Mouse (Mus musculus) 416B (cell line): ENCODE results near the gene Gm42417.

Experiments
- DNase-seq: peaks from one replicate; pipeline ENCODE4 v3.0.0; 2011; ENCODE audit warnings: low read depth

Gm42417 gene

DNA sequence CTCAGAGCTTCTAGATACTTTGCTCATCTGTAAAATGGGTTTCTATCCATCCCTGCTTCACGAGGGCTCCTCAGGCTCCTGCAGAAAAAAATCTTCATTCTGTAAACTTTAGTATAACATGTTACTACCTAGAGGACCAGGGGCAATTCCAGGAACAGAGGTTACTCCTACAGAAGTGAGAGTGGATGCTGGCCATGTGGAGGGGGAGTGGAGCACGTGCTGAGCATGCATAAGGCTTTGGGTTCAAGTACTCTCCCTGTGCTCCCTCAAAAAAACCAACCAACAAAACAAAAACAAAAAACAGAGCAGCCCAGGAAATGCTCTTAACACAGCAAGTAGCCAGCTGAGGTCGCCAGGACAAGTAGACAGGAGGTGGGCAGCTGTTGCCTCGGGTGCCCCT, 24.4 kb upstream of the Gm42417 start:
- DNase-seq = no peak

DNA sequence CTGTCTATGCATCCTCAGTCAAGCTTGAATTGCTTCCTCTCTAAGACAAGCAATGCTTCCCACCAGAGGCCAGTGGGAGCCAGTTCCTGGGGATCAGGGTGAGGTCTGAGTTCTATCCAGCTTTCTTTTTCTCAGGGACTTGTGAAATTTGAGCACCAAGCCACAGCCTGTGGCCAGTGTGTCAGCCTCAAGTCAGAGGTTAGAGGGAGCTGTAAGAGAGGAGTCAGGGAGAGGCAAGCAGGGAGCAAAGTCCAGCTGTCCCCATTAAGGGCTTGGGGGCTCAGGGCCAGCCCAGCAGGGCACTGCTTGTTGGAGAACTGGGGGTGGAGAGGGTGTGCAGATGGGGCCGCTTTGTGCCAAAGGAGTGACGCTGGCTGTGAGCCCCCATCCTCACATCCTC, 24.0 kb upstream of the Gm42417 start:
- peak; percentile 51 for DNase-seq

DNA sequence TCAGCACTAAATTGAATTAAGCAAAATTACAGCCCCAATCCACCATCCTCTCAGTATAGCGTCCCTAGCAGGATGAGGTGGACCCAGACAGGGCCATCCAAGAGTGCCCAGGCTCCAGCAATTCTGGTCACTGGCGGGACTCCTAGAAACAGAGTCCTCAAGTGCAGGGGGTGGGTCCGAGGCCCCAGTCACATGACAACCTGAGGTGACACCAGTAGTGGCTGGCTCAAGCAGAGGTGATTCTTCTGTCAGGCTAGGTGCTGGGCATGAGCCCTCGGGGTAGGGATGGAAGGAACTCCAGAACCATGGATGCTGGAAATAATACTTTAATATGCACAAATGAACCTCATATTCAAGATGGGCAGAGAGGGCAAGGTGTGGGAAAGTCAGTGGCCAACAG, 23.2 kb upstream of the Gm42417 start:
- DNase-seq = no peak

DNA sequence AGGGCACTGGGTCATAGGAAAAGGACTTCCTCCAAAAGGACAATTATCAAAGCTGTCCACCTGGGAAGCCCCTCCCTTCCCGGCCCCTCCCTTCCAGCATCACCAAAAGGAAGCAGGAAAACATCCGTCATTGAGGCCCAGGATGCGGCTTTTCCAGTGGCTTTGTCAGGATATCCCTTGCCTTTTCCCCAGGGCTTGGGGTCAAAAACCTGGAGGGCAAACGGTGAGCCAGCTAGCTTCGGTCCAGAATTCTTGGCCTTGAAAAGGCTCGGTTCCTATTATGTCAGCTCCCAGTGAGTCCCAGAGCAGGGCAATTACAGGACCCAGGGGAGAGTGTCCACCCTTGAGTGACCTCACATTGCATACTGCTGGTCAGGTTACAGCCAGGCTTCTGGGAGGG, 21.7 kb upstream of the Gm42417 start:
- no peak for DNase-seq

DNA sequence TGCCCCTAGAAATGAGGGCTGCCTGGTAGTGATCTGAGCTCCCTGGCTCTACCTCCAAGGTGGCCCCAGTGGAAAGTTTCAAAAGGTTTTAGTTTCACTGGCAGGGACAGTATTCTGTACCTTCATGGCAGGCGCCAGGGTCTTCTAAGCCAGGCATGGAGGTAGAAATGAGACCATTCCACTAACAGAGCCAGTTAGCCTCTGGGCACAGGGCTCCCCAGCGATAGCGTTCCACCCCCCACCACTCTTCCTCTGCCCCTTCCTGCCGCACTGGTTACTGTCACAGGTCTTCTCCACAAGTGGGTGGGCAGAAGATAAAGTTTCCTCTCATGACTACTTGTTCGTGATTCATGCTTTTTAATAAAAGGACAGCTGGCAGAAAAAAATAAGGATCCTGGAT, 20.7 kb upstream of the Gm42417 start:
- no peak for DNase-seq

DNA sequence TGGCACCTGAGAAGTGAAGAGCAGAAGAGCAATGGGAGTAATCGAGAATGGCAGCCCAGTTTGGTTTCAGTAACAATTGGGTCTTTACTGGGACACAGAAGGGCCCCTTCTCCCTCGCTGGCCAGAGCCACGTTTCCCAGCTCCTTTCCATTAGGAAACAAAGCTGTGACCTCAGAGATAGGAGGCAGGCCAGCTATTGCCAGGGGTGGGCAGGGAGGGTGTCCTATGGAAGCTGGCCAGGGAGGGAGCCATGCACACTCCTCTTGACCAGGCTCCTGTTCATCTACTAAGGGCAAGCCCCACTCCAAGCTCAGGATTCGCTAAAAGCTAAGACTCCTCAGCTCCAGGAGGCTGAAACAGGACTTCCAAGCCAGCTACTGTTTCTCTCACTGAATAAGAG, 20.0 kb upstream of the Gm42417 start:
- no peak for DNase-seq

DNA sequence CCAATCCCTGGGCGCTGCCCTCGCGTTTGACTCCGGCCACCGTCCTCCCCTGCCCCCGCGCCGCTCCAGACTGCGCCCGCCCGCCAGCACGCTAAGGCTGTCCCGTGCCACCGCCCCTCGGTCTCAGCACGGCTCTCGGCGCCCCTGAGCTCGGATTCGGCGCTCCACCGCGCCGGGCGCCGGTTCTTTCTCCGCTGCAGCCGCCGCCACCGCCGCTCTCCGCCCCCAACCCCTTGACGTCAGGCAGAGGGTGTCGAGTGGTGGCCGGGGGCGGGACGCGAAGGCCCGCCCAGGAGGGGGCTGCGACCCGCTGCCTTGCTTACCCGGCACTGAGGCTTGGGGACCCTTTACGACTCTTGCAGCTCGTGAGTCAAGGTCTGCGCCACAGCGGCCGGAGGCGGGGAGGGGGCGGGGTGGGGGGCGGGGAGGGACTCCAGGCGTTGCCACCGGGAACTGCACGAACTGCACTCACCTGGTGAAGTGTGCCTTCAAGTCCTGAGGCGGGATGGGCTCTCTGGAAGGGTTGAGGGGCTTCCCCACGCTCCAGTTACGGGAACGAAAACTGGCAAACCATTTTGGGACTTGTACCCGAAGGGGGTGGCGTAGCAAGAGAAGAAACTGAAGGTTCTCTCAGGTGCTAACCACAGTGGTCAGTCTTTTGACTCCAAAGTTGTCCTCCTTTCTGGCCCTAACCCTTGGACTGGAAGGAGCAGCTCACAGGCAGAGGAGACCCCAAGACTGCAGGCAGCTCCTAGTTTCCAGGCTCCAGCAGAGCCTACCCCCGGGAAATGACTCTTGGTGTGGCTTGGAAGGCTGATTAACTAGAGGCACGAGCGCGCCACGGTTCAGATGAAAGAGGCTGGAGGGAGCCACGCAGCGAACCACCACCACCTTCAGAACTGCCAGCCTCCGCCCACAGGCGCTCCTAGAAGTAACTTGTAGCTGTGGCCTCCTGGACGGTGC, 19.1 kb upstream of the Gm42417 start, which contains the start of gene Sema4c:
Gene Sema4c, minus strand, starts transcription at position 319 of the 963 bp plus-strand sequence.
- DNase-seq = no peak

DNA sequence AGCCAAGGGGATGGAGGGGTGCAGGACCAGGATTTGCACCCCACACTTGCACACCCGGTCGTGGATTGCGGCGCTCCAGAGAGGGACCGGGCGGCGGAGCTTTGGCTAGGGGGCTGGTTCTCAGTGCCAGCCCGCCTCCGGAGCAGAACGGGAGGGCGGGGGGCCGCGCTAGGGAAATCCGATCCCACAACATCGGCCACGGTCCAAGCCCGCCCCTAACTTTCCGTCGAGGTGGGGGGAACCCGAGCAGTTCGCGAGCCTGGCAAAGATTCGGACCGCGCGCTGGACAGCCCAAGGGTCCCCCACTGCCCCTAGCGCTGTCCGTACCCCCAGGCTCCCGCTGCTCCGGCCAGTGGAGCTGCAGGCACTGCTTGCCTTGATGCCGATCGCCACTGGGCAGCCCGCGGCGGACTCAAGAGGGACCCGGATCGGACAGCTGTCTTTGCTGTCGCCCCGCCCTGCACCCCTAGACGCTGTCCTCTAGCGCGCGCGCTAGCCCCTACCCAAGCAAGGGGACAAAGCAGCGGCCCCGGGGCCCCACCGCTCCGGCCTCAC, 18.3 kb upstream of the Gm42417 start:
- peak; percentile 52 for DNase-seq

DNA sequence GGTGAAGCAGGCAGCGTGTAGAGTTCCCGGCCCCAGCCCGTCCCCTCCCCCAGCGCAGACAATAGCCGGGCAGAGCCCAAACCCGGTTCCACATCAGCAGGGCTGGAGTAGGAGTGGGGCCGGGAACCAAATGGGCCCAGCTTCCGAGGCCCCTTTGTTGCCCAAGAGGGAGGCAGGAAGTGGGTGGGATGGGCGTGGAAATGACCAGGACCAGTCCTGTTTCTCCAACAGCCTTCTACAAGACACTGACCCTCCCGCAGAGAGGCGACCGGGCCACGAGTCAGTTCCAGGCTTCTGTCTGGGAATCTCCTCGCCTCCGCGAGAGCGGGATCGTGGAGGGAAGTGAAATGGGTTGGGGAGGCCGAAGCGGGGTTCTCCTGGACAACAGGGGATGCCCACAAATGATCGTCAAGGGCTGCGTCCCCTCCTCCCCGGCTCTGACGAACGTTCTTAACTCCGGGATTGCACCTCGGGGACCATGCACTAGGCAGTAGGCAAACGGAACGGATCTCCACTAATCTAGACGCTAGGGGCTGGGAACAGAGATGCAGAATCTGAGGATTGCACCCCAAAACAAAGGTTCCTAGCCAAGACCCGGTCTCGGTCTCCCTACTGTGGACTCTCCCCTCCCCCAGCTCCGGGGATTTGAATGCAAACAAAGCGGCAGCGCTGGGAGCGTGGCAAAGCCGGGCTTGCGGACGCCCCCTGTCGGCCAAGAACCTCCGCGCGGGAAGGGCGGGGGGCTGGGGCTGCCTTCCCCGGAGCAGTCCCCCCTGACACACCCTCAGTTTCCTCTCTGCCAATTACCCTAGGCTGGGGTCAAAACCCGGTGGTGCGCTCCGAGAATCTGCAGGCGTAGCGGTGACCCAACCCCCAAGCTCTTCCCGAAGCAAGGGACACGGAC, 17.6 kb upstream of the Gm42417 start:
- DNase-seq = peak; percentile 90

DNA sequence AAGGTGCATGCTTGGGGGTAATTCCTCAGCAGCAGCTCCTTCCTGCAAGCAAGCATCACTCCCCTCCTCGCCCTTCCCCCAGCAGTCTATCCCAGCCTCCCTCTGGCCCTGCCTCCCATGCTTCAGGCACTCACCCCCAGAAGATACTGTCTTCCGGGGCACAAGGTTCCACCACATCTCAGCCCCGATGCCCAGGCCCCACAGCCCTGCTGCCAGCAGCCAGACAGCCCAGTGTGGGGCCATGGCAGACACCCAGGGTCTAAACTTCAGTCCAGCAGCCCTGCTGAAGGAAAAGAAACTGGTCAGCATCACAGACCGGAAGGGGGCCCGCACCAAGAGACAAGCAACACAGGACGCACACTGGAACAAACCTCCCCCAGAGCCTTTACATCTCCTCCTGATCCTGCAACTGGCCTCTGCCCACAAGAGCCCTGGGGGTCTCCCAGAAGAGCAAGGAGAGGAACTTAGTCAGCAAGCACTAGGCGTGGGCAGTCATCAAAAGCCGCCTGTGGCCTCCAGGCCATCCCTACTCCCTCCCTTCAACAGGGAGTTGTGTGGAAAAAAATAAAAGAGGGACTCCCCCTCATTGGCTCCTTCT, 16.7 kb upstream of the Gm42417 start:
- DNase-seq = no peak

DNA sequence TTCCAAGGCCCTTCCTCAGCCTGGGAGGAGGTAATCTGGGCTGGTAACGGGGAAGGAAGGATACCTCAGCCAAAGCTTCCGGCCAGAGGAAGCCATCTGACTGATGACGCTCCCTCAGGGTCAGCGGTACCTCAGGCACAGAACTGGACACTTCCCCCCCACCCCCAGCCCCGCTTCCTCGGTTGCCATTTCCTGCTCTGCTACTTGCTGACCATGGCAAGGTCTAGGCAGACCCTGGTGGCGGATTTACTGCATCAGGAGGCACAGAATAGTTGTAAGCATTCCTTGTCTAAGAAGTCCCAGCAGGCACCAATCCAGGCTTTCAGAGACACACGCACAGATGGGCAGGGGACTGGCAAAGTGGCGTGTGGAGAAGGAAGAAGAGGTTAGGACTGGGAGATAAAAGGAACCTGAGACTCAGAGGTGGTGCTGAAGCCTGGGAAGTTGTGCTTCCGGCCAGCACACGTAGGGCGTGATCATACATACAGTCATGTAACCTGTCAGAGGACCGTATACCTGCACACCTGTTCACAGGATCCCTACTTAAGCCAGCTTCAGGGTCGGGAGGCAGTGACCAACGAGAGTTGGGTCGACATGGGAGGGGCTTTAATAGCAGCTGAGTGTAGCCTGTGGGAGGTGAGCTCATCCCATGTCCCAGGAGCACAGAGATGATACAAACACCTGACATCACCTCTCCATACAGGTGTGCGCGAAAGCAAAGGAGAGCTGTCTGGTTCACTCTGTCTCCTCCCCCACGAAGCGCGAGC, 15.6 kb upstream of the Gm42417 start:
- DNase-seq = peak; percentile 49

DNA sequence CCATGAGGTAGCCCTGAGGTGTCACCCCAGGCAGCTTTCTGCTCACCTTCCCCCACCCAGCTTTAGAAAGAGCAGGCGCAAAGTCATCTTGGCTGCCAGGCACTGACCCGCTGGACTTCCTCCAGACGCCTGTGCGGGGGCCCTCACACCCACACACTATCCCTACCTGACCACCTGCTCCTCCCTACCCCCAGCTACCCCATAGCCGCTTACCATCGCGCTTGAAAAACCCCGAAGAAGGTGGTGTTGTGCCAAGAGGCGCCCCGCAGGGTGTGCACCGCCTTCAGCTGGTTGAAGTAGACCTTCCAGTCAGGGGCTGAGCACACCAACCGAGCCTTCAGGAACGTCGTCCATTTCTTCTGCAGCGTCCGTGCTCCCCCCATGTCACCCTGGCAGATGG, 13.3 kb upstream of the Gm42417 start:
- no peak for DNase-seq

DNA sequence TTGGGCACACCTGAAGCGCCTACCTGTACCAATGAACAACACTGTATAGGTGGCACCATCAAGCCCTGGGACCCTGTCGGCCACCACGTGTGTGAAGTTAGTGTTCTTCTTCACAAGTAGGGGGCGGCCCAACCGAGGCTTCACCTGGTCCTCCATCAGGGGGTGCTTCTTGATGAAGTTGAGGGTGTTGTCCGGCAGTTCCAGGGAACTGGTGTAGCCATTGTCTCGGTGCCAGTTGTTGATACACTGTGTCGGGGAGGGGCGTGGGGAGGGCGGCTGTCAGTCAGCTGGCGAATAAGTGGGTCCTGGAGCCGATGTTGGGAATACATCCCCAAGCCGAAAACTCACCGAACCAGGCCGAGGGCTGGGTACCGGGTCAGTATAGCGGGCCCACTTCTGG, 12.7 kb upstream of the Gm42417 start:
- no peak for DNase-seq

DNA sequence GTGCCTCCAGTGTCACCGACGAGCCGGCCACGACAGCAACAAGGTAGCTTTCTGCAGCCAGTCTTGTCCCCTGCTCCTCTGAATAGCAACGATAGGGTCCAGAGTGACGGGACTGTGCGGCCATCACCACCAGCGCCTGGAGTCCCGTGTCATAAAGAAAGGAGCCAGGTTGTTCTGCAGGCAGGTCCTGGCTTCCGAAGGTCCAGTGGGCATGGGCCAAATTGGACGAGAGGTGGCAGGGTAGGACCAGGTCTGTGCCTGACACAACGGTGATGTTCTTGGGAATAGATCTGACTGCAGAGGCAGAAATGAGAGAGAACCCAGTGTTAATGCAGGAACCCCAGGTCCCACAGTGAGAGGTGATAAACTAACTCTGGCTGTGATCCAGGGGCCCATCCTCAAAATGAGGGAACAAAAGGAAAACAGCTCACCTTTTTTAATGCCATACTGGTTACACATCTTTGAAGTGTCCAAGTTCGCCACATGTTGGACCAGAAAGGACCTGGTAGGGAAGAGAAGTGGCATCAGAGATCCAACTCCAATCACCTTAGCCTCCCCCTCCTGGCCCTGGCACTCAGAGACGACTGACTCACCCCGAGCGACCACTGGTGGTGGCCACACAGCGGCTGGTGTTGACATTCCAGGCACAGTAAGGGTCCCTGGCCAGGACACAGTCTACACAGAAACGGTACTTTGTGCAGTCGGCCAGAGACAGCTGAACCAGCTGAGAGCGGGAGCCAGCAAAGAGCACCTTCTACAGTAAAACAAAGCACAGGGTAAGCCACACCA, 11.0 kb upstream of the Gm42417 start:
- no peak for DNase-seq

DNA sequence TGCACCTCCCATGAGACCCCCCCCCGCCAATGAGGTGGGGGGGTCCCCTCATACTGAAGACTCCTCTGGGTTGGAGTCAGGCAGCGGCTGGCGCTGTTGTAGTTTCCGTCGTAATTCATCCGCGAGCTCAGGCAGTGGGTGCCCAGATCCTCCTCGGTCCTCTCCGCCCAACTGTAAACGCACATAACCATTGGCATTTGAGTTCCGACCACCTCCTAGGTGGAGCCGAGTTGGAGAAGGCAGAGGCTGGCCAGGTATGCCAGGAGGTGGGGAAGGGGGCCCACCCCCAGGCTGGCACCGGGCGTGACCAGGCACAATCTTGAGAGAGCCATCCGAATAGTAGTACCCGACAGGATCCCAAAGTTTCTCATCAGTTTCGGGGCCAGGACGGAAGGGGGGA, 10.3 kb upstream of the Gm42417 start:
- DNase-seq = no peak

DNA sequence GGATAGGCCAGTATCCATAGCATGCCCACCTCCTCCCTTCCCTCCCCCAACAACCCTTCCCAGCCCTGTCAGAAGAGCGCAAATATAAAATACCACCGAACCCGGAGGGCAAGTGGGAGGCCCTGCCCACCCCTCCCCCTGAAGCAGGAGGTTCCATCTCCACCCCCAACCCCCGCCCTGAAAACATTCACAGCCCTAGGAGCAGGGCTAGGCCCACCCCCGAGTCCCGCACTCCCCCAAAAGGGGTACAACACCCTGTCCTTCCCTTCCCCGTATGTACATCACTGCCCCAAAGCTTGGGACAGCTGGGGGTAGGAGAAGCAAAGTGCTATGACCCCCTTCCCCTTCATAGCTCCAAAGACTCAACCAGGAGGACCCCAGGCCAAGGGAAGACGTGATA, 9.5 kb upstream of the Gm42417 start:
- DNase-seq = no peak

DNA sequence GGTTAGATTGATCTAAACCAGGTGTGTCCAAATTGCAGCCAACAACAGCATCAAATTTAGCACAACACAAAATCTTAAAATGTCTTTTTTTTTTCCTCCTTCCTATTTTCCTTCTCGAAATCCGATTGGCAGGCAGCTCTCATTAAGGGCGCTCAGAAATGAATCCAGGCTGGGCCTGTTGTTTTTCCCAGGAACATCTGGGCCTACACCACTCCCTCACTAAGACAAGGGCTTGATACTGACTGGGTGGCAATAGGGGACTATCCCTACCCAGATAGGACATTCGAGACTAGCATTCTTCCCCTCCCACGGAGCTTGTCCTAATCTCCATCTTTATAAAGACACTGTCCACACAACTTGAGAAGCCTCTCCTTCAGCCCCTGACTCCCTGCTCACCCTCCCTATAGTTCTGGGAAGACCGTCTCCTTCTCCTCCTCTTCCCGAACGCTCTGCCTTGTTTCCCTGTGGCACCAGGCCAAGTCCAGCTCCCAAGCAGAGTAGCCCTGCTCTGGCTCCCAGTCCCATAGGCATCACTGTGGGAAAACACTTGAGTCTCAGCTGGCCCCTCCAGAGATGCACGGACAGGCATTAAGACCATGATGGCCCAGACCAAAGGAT, 8.9 kb upstream of the Gm42417 start:
- DNase-seq = no peak

DNA sequence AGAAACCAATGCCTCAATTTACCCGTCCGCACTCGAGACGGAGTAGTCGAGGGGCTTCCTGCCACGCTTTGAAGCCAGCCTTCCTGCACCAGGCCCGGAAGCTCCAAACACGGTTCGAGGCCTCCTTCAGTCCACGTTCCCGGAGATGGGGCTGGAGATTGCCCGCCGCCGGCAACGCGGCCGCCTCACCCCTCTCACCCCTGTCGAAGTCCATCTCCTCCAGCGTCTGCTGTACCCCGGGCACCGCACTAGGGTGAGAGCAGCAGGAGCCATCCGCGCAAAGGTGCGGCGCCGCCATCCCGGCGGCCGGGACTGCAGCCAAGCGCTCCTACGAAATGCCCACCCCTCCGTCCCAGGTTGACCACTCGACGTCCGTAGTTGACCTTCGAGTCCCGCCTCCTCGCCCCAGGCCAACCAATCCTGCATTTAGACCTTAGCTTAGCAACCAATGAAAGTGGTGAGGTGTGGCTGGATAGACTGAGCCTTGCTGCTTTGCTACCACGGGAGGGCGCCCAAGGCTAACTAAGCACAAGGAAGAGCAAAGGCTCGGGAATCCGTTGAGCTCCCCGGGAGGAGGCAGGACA, 7.8 kb upstream of the Gm42417 start, which contains the start of gene Ankrd39:
Gene Ankrd39, minus strand, starts transcription at position 558 of the 584 bp plus-strand sequence.
- peak; percentile 99 for DNase-seq

DNA sequence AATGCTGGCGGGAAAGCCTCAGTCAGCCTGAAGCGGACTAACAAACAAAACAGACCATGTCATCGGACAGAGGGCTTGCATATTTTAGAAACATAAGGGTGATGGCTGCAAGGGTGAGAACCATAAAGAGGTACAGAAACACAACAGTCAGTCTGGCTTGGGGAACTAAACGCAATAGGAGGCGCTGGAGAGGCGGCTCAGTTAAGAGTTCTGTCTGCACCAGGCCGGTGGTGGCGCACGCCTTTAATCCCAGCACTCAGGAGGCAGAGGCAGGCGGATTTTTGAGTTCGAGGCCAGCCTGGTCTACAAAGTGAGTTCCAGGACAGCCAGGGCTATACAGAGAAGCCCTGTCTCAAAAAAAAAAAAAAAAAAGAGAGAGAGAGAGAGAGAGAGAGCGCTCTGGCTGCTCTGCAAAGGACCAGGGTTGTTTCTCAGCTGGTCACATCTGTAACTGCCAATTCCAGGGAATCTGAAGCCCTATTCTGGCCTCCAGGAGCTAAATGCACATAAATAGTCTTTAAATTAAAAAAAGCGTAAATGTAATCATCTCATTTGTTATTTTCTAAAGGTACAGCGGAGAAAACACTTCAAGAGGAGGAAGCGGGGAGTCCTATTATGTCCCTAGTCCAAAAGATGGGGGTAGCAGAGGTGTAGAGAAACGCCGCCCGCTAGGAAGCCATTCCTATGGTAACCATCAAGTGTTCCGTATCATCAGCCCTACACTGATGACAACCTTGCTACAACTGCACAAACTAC, 6.8 kb upstream of the Gm42417 start:
- peak; percentile 57 for DNase-seq
